Mouse (Mus musculus) lung, embryonic 14.5 days (tissue): ENCODE results near the gene Mrnip. TPM values are rescaled to one million over a fixed set of nuclear protein-coding genes. Genes with fewer than 3 reads are reported as not detected.

Experiments
- ATAC-seq: fragments of 200-750 bp; cut with Nextera tagmentation; 2 replicates; pipeline ENCODE4 v1.8.0; 2017; ENCODE audit warnings: mild to moderate bottlenecking, moderate TSS enrichment, moderate library complexity; ENCODE audit not compliant: insufficient read depth
- DNase-seq: peaks from one replicate; pipeline ENCODE4 v3.0.0-alpha.2; 2015
- H3K27ac ChIP-seq: fragments of 300-500 bp; sonication (generic); 2 replicates; pipeline ENCODE4 v1.5.1; 2014; ENCODE audit warnings: low read depth, mild to moderate bottlenecking, moderate library complexity
- H3K27me3 ChIP-seq: fragments of 300-500 bp; sonication (generic); 2 replicates; pipeline ENCODE4 v1.6.1; 2014; ENCODE audit warnings: low read length, control low read depth; ENCODE audit not compliant: insufficient read depth
- H3K36me3 ChIP-seq: fragments of 300-500 bp; sonication (generic); 2 replicates; pipeline ENCODE4 v1.6.1; 2014; ENCODE audit warnings: control low read depth; ENCODE audit not compliant: insufficient read depth
- H3K4me1 ChIP-seq: fragments of 300-500 bp; sonication (generic); 2 replicates; pipeline ENCODE4 v1.6.1; 2014; ENCODE audit warnings: antibody characterized with exemption, control low read depth; ENCODE audit not compliant: insufficient read depth
- H3K4me2 ChIP-seq: fragments of 300-500 bp; sonication (generic); 2 replicates; pipeline ENCODE4 v1.6.1; 2014; ENCODE audit warnings: mild to moderate bottlenecking
- H3K4me3 ChIP-seq: fragments of 300-500 bp; sonication (generic); 2 replicates; pipeline ENCODE4 v1.5.1; 2014; ENCODE audit warnings: low read depth, low read length
- H3K9ac ChIP-seq: fragments of 300-500 bp; sonication (generic); 2 replicates; pipeline ENCODE4 v1.6.1; 2014
- H3K9me3 ChIP-seq: fragments of 300-500 bp; sonication (generic); 2 replicates; pipeline ENCODE4 v1.6.1; 2016; ENCODE audit warnings: low read depth, low read length, control low read depth
- CTCF ChIP-seq: IDR thresholded peaks from 2 replicates; pipeline ENCODE4 v1.5.1; 2016; ENCODE audit warnings: antibody characterized with exemption, low read depth
- WGBS: fragments of 180-500 bp; shearing (Covaris S2); extraction: QIAGEN DNeasy Blood & Tissue Kit; methylation state at CpG from one replicate; pipeline ENCODE4 v1.1.7; 2014; 5-methylcytosine and 5-hydroxymethylcytosine counted together
- polyA plus RNA-seq: library from polyadenylated mRNA; unstranded; fragments of >200 nt; fragmentation: Nextera tagmentation; extraction: Ambion mirVana; gene quantifications from 2 replicates; pipeline ENCODE4 v1.2.1, GENCODE M21; 2014

The Mrnip gene
- polyA plus RNA-seq, 1 experiment from 2014 or later, result 18.4 TPM

GRCm38 (mm10) chr11:50178532-50179488 is 4.6 kb downstream of the Mrnip start:
- Histone ChIP-seq H3K4me2 (no peak overlapping the region), H3K4me1 (0 out of 2 replicates have a peak, but pooled peaks cover 5% of the 10 kb centered on the region), H3K9me3 (no peaks in the 10 kb centered on the region), H3K9ac (no peak overlapping the region; the same call in 1 of the 2 replicates), H3K27me3 (no peaks in the 10 kb centered on the region), H3K36me3 (peaks cover 13% of the 10 kb centered on the region; the same call in 1 of the 2 replicates), H3K27ac (no peak overlapping the region), H3K4me3 (no peak overlapping the region)
- DNase-seq (no peak), ATAC-seq (no peak)
- WGBS, result 70% methylated on average over 5 of the region's 5 CpGs
- no peak for TF ChIP-seq CTCF

- 62% methylated on average over 6 of the region's 6 CpGs for WGBS
- Histone ChIP-seq H3K9ac (no peak overlapping the region), H3K4me1 (0 out of 2 replicates have a peak, but pooled peaks cover under 1% of the 10 kb centered on the region), H3K27me3 (no peaks in the 10 kb centered on the region), H3K9me3 (no peaks in the 10 kb centered on the region), H3K4me2 (no peak overlapping the region), H3K27ac (no peak overlapping the region), H3K4me3 (no peak overlapping the region), H3K36me3 (peaks cover 13% of the 10 kb centered on the region; the same call in 1 of the 2 replicates)
- ATAC-seq, result no peak
- no peak for TF ChIP-seq CTCF
- DNase-seq, result no peak
Measured at GRCm38 (mm10) chr11:50180478-50181231, 6.4 kb downstream of the Mrnip start.

GRCm38 (mm10) chr11:50182702-50183101 is 8.5 kb downstream of the Mrnip start:
- no peak for TF ChIP-seq CTCF
- H3K27ac ChIP-seq, result no peak overlapping the region
- 78% methylated on average over 4 of the region's 4 CpGs for WGBS

GRCm38 (mm10) chr11:50184788-50185187 is 10.5 kb downstream of the Mrnip start:
- DNase-seq, result no peak
- no peak overlapping the region for H3K4me3 ChIP-seq
- no peaks in the 10 kb centered on the region for H3K4me1 ChIP-seq
- ATAC-seq, result no peak
- no peaks in the 10 kb centered on the region for H3K27me3 ChIP-seq
- TF ChIP-seq CTCF, result no peak
- WGBS, result 57% methylated on average over 3 of the region's 3 CpGs
- H3K9me3 ChIP-seq, result no peaks in the 10 kb centered on the region
- no peak overlapping the region for H3K27ac ChIP-seq
- no peak overlapping the region for H3K9ac ChIP-seq
- no peak overlapping the region for H3K4me2 ChIP-seq
- no peaks in the 10 kb centered on the region for H3K36me3 ChIP-seq

More at GRCm38 (mm10) chr11:50182702-50183101, 8.5 kb downstream of the Mrnip start:
- Histone ChIP-seq H3K4me3 (no peak overlapping the region), H3K9me3 (no peaks in the 10 kb centered on the region), H3K36me3 (0 out of 2 replicates have a peak, but pooled peaks cover 9% of the 10 kb centered on the region), H3K9ac (no peak overlapping the region), H3K4me2 (no peak overlapping the region), H3K4me1 (no peaks in the 10 kb centered on the region), H3K27me3 (no peaks in the 10 kb centered on the region)
- ATAC-seq, result no peak
- DNase-seq, result no peak

GRCm38 (mm10) chr11:50188682-50189081 is 14.4 kb downstream of the Mrnip start:
- Histone ChIP-seq H3K4me3 (no peak overlapping the region), H3K9me3 (no peaks in the 10 kb centered on the region), H3K36me3 (no peaks in the 10 kb centered on the region), H3K9ac (no peak overlapping the region), H3K27ac (no peak overlapping the region), H3K4me1 (no peaks in the 10 kb centered on the region), H3K27me3 (no peaks in the 10 kb centered on the region), H3K4me2 (no peak overlapping the region)
- no peak for DNase-seq
- WGBS, result 71% methylated on average over 7 of the region's 7 CpGs
- TF ChIP-seq CTCF, result no peak
- no peak for ATAC-seq

- no peak for ATAC-seq
- Histone ChIP-seq H3K36me3 (no peaks in the 10 kb centered on the region), H3K9me3 (no peaks in the 10 kb centered on the region), H3K9ac (no peak overlapping the region), H3K27ac (no peak overlapping the region), H3K4me1 (no peaks in the 10 kb centered on the region), H3K27me3 (no peaks in the 10 kb centered on the region), H3K4me2 (no peak overlapping the region), H3K4me3 (no peak overlapping the region)
- DNase-seq, result no peak
- 59% methylated on average over 4 of the region's 4 CpGs for WGBS
- no peak for TF ChIP-seq CTCF
Measured at GRCm38 (mm10) chr11:50190362-50190761, 16.1 kb downstream of the Mrnip start.

- no peak overlapping the region for H3K27ac ChIP-seq
- no peak for TF ChIP-seq CTCF
- DNase-seq (no peak), ATAC-seq (no peak)
- peaks cover 4% of the 10 kb centered on the region for H3K36me3 ChIP-seq
- no peaks in the 10 kb centered on the region for H3K27me3 ChIP-seq
- no peak overlapping the region for H3K4me3 ChIP-seq
- H3K9me3 ChIP-seq, result no peaks in the 10 kb centered on the region
- 72% methylated on average over 3 of the region's 3 CpGs for WGBS
- H3K4me1 ChIP-seq, result no peaks in the 10 kb centered on the region
- no peak overlapping the region for H3K4me2 ChIP-seq
- no peak overlapping the region for H3K9ac ChIP-seq
Measured at GRCm38 (mm10) chr11:50192278-50192677, 18.0 kb downstream of the Mrnip start.
